38 mouse cellular contexts compared by ENCODE assay signal in genomic region chr9:110899451-110900008, GRCm38 (mm10). TPM values are rescaled to one million over a fixed set of nuclear protein-coding genes. Genes with fewer than 3 reads are reported as not detected.
"Had no signal": no experiment of that assay in that cellular context is flagged by ENCODE, and none has a peak within 500 bp of the region (broad histone marks: within the 10 kb centered on the region; RNA-seq: fewer than 3 reads in every experiment).

No protein-coding gene starts in this region.

- H3K27ac ChIP-seq: gastrocnemius, adult 2 months; heart, embryonic 13.5 days; heart, embryonic 15.5 days; hindbrain, embryonic 10.5 days; hindbrain, embryonic 12.5 days; hindbrain, embryonic 14.5 days; intestine, embryonic 15.5 days; layer of hippocampus, adult 2 months; left cerebral cortex, adult 2 months; limb, embryonic 10.5 days; limb, embryonic 12.5 days had no signal

- ATAC-seq: forebrain, embryonic 16.5 days; hindbrain, embryonic 16.5 days; inflammation-experienced regulatory T-cells, adult 6 months; intestine, embryonic 15.5 days; intestine, postnatal 0 days had no signal

- H3K4me3 ChIP-seq: gastrocnemius, adult 2 months; heart, embryonic 13.5 days; heart, embryonic 15.5 days; hindbrain, embryonic 10.5 days; hindbrain, embryonic 12.5 days; intestine, embryonic 15.5 days; layer of hippocampus, adult 2 months; left cerebral cortex, adult 2 months; limb, embryonic 10.5 days; limb, embryonic 12.5 days had no signal

- H3K9ac ChIP-seq: heart, embryonic 13.5 days; heart, embryonic 15.5 days; hindbrain, embryonic 12.5 days; hindbrain, embryonic 14.5 days; intestine, embryonic 15.5 days; limb, embryonic 12.5 days had no signal

- DNase-seq: gastrocnemius, adult 2 months; gastrocnemius, postnatal 10 days; gastrocnemius, postnatal 25 days; heart, adult 18-20 months; heart, postnatal 14 days; heart, postnatal 4 days; kidney, adult 18-20 months; kidney, adult 8-10 months; kidney, postnatal 10 days; kidney, postnatal 25 days; kidney, postnatal 4 days had no signal

- H3K4me2 ChIP-seq: heart, embryonic 11.5 days; heart, embryonic 13.5 days; heart, embryonic 15.5 days; hindbrain, embryonic 12.5 days; hindbrain, embryonic 14.5 days; intestine, embryonic 15.5 days; limb, embryonic 12.5 days had no signal

- H3K27me3 ChIP-seq: heart, embryonic 15.5 days; intestine, embryonic 15.5 days had no signal

- H3K9me3 ChIP-seq: heart, embryonic 13.5 days; heart, embryonic 15.5 days; hindbrain, embryonic 10.5 days; hindbrain, embryonic 12.5 days; intestine, embryonic 15.5 days; limb, embryonic 10.5 days; limb, embryonic 12.5 days had no signal

- H3K36me3 ChIP-seq: heart, embryonic 13.5 days; heart, embryonic 15.5 days; hindbrain, embryonic 10.5 days; hindbrain, embryonic 12.5 days; intestine, embryonic 15.5 days; limb, embryonic 10.5 days; limb, embryonic 12.5 days had no signal

RNA-seq across cellular contexts. Expression of gene Fam240a, which starts 17.1 kb away (rescaled TPM):
- total RNA-seq: granulocyte monocyte progenitor cell, adult 5-6 weeks; heart, adult 18-20 months; heart, adult 8-10 months; heart, postnatal 14 days; heart, postnatal 4 days; layer of hippocampus, adult 2 months; layer of hippocampus, postnatal 10 days; layer of hippocampus, postnatal 25 days; left cerebral cortex, adult 2 months; left cerebral cortex, postnatal 14 days; left cerebral cortex, postnatal 36 days had no signal
- polyA plus RNA-seq: forebrain, embryonic 16.5 days; frontal cortex, adult 2 months; heart, embryonic 11.5 days; heart, embryonic 13.5 days; heart, embryonic 15.5 days; heart, postnatal 0 days; hindbrain, embryonic 10.5 days; hindbrain, embryonic 12.5 days; hindbrain, embryonic 14.5 days; hindbrain, embryonic 16.5 days; inflammation-experienced regulatory T-cells, adult 6 months; intestine, embryonic 15.5 days; intestine, postnatal 0 days; kidney, embryonic 14.5 days; kidney, embryonic 16.5 days; limb, embryonic 10.5 days; limb, embryonic 12.5 days; limb, embryonic 14.5 days had no signal

RNA-seq across cellular contexts. Expression of gene Tmie, which starts 19.6 kb away (rescaled TPM):
- total RNA-seq: granulocyte monocyte progenitor cell, adult 5-6 weeks had no signal
- polyA plus RNA-seq: heart, embryonic 11.5 days had no signal

RNA-seq across cellular contexts. Expression of gene Als2cl, which starts 19.9 kb away (rescaled TPM):
- total RNA-seq: granulocyte monocyte progenitor cell, adult 5-6 weeks had no signal

RNA-seq across cellular contexts. Expression of gene Prss50, which starts 41.8 kb away (rescaled TPM):
- total RNA-seq: gastrocnemius, adult 2 months; gastrocnemius, postnatal 25 days; gastrocnemius, postnatal 4 days; granulocyte monocyte progenitor cell, adult 5-6 weeks; heart, adult 18-20 months; heart, adult 8-10 months; heart, postnatal 14 days; heart, postnatal 4 days; left cerebral cortex, postnatal 14 days had no signal
- polyA plus RNA-seq: heart, embryonic 15.5 days; heart, postnatal 0 days; hindbrain, embryonic 12.5 days; inflammation-experienced regulatory T-cells, adult 6 months had no signal

RNA-seq across cellular contexts. Expression of gene Tdgf1, which starts 46.4 kb away (rescaled TPM):
- total RNA-seq: gastrocnemius, adult 2 months; gastrocnemius, postnatal 10 days; gastrocnemius, postnatal 25 days; gastrocnemius, postnatal 4 days; granulocyte monocyte progenitor cell, adult 5-6 weeks; heart, adult 18-20 months; heart, adult 8-10 months; heart, postnatal 4 days; layer of hippocampus, postnatal 10 days had no signal
- polyA plus RNA-seq: forebrain, embryonic 16.5 days; heart, embryonic 11.5 days; heart, embryonic 13.5 days; heart, embryonic 15.5 days; heart, postnatal 0 days; hindbrain, embryonic 10.5 days; hindbrain, embryonic 12.5 days; intestine, embryonic 15.5 days; intestine, postnatal 0 days; kidney, embryonic 14.5 days; kidney, embryonic 16.5 days; limb, embryonic 10.5 days; limb, embryonic 12.5 days had no signal
